Mouse (Mus musculus): ENCODE data around the gene Zfp346. TPM values are rescaled to one million over a fixed set of nuclear protein-coding genes. Genes with fewer than 3 reads are reported as not detected.

Gene Zfp346
- polyA plus RNA-seq, 1 experiment from 2014 or later, result 21.5 TPM

GRCm38 (mm10) chr13:55102366-55102765 lies 2.7 kb upstream of the Zfp346 start:
- Histone ChIP-seq H3K36me3 (peaks cover under 1% of the 10 kb centered on the region; the same call in 1 of the 2 replicates), H3K4me2 (no peak overlapping the region), H3K9me3 (replicated peaks) (no peaks in the 10 kb centered on the region), H3K9ac (no peak overlapping the region), H3K4me1 (peaks cover 23% of the 10 kb centered on the region), H3K27ac (no peak overlapping the region), H3K4me3 (replicated peaks) (no peak overlapping the region), H3K27me3 (no peaks in the 10 kb centered on the region)
- no peak for ATAC-seq (replicated peaks; ENCODE audit: low FRiP score)
- 93% methylated on average over 3 of the region's 3 CpGs for WGBS

- H3K36me3 ChIP-seq, result peaks cover 10% of the 10 kb centered on the region
- H3K27me3 ChIP-seq, result no peaks in the 10 kb centered on the region
- no peaks in the 10 kb centered on the region for H3K9me3 ChIP-seq (replicated peaks)
- no peak overlapping the region for H3K4me3 ChIP-seq (replicated peaks)
- 76% methylated on average over 2 of the region's 2 CpGs for WGBS
- H3K27ac ChIP-seq, result no peak overlapping the region
- H3K4me1 ChIP-seq, result peaks cover 23% of the 10 kb centered on the region
- ATAC-seq (replicated peaks; ENCODE audit: low FRiP score), result no peak
- no peak overlapping the region for H3K4me2 ChIP-seq
- H3K9ac ChIP-seq, result no peak overlapping the region
These were observed 1.8 kb upstream of the Zfp346 start for GRCm38 (mm10) chr13:55103351-55103750.

- Histone ChIP-seq H3K27me3 (no peaks in the 10 kb centered on the region), H3K9me3 (replicated peaks) (no peaks in the 10 kb centered on the region), H3K9ac (peak overlapping the region; percentile 79), H3K4me1 (peaks cover 13% of the 10 kb centered on the region), H3K27ac (peak overlapping the region; percentile 92), H3K4me3 (replicated peaks) (peak overlapping the region; percentile 91), H3K4me2 (peak overlapping the region; percentile 76), H3K36me3 (peaks cover 19% of the 10 kb centered on the region)
- ATAC-seq (replicated peaks; ENCODE audit: low FRiP score), result no peak
- WGBS, result 18% methylated on average over 8 of the region's 8 CpGs
These were observed 1.0 kb downstream of the Zfp346 start for GRCm38 (mm10) chr13:55105953-55106691.

GRCm38 (mm10) chr13:55107116-55107515 lies 2.0 kb downstream of the Zfp346 start:
- no peak overlapping the region for H3K9ac ChIP-seq

GRCm38 (mm10) chr13:55107694-55108093 lies 2.6 kb downstream of the Zfp346 start:
- H3K36me3 ChIP-seq, result peaks cover 27% of the 10 kb centered on the region
- no peaks in the 10 kb centered on the region for H3K27me3 ChIP-seq
- H3K4me2 ChIP-seq, result no peak overlapping the region
- no peaks in the 10 kb centered on the region for H3K9me3 ChIP-seq (replicated peaks)
- peaks cover 13% of the 10 kb centered on the region for H3K4me1 ChIP-seq
- no peak overlapping the region for H3K4me3 ChIP-seq (replicated peaks)
- no peak overlapping the region for H3K27ac ChIP-seq
- WGBS, result 88% methylated on average over 8 of the region's 8 CpGs
- H3K9ac ChIP-seq, result no peak overlapping the region
- ATAC-seq (replicated peaks; ENCODE audit: low FRiP score), result no peak

More at GRCm38 (mm10) chr13:55107116-55107515, 2.0 kb downstream of the Zfp346 start:
- no peaks in the 10 kb centered on the region for H3K9me3 ChIP-seq (replicated peaks)
- no peak overlapping the region for H3K4me3 ChIP-seq (replicated peaks)
- H3K4me2 ChIP-seq, result no peak overlapping the region
- H3K4me1 ChIP-seq, result peaks cover 13% of the 10 kb centered on the region
- no peak overlapping the region for H3K27ac ChIP-seq
- 91% methylated on average over 4 of the region's 4 CpGs for WGBS
- peaks cover 23% of the 10 kb centered on the region for H3K36me3 ChIP-seq
- no peaks in the 10 kb centered on the region for H3K27me3 ChIP-seq
- ATAC-seq (replicated peaks; ENCODE audit: low FRiP score), result no peak

GRCm38 (mm10) chr13:55114375-55114774 lies 9.3 kb downstream of the Zfp346 start:
- no peak overlapping the region for H3K4me3 ChIP-seq (replicated peaks)
- H3K27ac ChIP-seq, result no peak overlapping the region
- ATAC-seq (replicated peaks; ENCODE audit: low FRiP score), result no peak
- WGBS, result 84% methylated on average over 6 of the region's 6 CpGs
- H3K27me3 ChIP-seq, result no peaks in the 10 kb centered on the region
- peaks cover 72% of the 10 kb centered on the region for H3K36me3 ChIP-seq
- no peak overlapping the region for H3K9ac ChIP-seq
- H3K9me3 ChIP-seq (replicated peaks), result no peaks in the 10 kb centered on the region
- H3K4me2 ChIP-seq, result no peak overlapping the region
- no peaks in the 10 kb centered on the region for H3K4me1 ChIP-seq

- WGBS, result 90% methylated on average over 6 of the region's 6 CpGs
- no peak overlapping the region for H3K9ac ChIP-seq
- no peaks in the 10 kb centered on the region for H3K9me3 ChIP-seq (replicated peaks)
- no peaks in the 10 kb centered on the region for H3K4me1 ChIP-seq
- ATAC-seq (replicated peaks; ENCODE audit: low FRiP score), result no peak
- H3K36me3 ChIP-seq, result peaks cover 78% of the 10 kb centered on the region
- H3K4me2 ChIP-seq, result no peak overlapping the region
- H3K27me3 ChIP-seq, result no peaks in the 10 kb centered on the region
- H3K4me3 ChIP-seq (replicated peaks), result no peak overlapping the region
- no peak overlapping the region for H3K27ac ChIP-seq
These were observed 19.8 kb downstream of the Zfp346 start for GRCm38 (mm10) chr13:55124903-55125302.

- no peak within 1 kb of the TSS for H3K9ac ChIP-seq
- peaks cover 6% of the 10 kb centered on the region; the same call in 1 of the 2 replicates for H3K4me1 ChIP-seq
- no peak within 1 kb of the TSS for H3K4me3 ChIP-seq (replicated peaks)
- H3K4me2 ChIP-seq, result no peak within 1 kb of the TSS
- no peaks in the 10 kb centered on the region for H3K9me3 ChIP-seq (replicated peaks)
- WGBS, result 94% methylated on average over 2 of the region's 2 CpGs
- no peak for ATAC-seq (replicated peaks; ENCODE audit: low FRiP score)
- no peaks in the 10 kb centered on the region for H3K27me3 ChIP-seq
- peaks cover 46% of the 10 kb centered on the region for H3K36me3 ChIP-seq
- H3K27ac ChIP-seq, result no peak within 1 kb of the TSS
These were observed 28.3 kb downstream of the Zfp346 start, which contains the start of gene Gm17617 for GRCm38 (mm10) chr13:55133448-55133847. Gene Gm17617 (minus strand): TSS chr13:55133548.

GRCm38 (mm10) chr13:55135382-55135781 lies 30.3 kb downstream of the Zfp346 start:
- no peaks in the 10 kb centered on the region for H3K27me3 ChIP-seq
- H3K9ac ChIP-seq, result no peak overlapping the region
- peaks cover 29% of the 10 kb centered on the region for H3K36me3 ChIP-seq
- 7% methylated on average over 5 of the region's 5 CpGs for WGBS
- no peak overlapping the region for H3K27ac ChIP-seq
- no peak overlapping the region for H3K4me2 ChIP-seq
- ATAC-seq (replicated peaks; ENCODE audit: low FRiP score), result no peak
- H3K4me3 ChIP-seq (replicated peaks), result no peak overlapping the region
- H3K9me3 ChIP-seq (replicated peaks), result no peaks in the 10 kb centered on the region
- H3K4me1 ChIP-seq, result peaks cover 6% of the 10 kb centered on the region; the same call in 1 of the 2 replicates

GRCm38 (mm10) chr13:55140271-55140670 lies 35.2 kb downstream of the Zfp346 start:
- no peak overlapping the region for H3K4me3 ChIP-seq (replicated peaks)
- H3K36me3 ChIP-seq, result no peaks in the 10 kb centered on the region
- no peak overlapping the region for H3K27ac ChIP-seq
- no peak for ATAC-seq (replicated peaks; ENCODE audit: low FRiP score)
- H3K27me3 ChIP-seq, result no peaks in the 10 kb centered on the region
- no peak overlapping the region for H3K4me2 ChIP-seq
- WGBS, result 77% methylated on average over 2 of the region's 2 CpGs
- peaks cover 6% of the 10 kb centered on the region; the same call in 1 of the 2 replicates for H3K4me1 ChIP-seq
- no peak overlapping the region for H3K9ac ChIP-seq
- H3K9me3 ChIP-seq (replicated peaks), result no peaks in the 10 kb centered on the region

GRCm38 (mm10) chr13:55152621-55153415 lies 47.7 kb downstream of the Zfp346 start, which contains the start of gene Fgfr4:
Gene Fgfr4 (plus strand): TSS chr13:55152640.
- 2% methylated on average over 68 of the region's 68 CpGs for WGBS
- ATAC-seq (replicated peaks; ENCODE audit: low FRiP score), result peak; percentile 89
- H3K4me3 ChIP-seq (replicated peaks), result peak within 1 kb of the TSS; percentile 69

GRCm38 (mm10) chr13:55153951-55154350 lies 48.8 kb downstream of the Zfp346 start:
- no peaks in the 10 kb centered on the region for H3K9me3 ChIP-seq (replicated peaks)
- H3K4me2 ChIP-seq, result peak overlapping the region; percentile 94
- no peak overlapping the region for H3K9ac ChIP-seq
- H3K4me3 ChIP-seq (replicated peaks), result peak overlapping the region; percentile 69; the same call in 1 of the 2 replicates
- peaks cover 19% of the 10 kb centered on the region; the same call in 1 of the 2 replicates for H3K4me1 ChIP-seq
- peaks cover 21% of the 10 kb centered on the region for H3K27me3 ChIP-seq
- peaks cover 14% of the 10 kb centered on the region for H3K36me3 ChIP-seq
- ATAC-seq (replicated peaks; ENCODE audit: low FRiP score), result no peak
- peak overlapping the region; percentile 96; the same call in 1 of the 2 replicates for H3K27ac ChIP-seq
- WGBS, result 86% methylated on average over 5 of the region's 5 CpGs

More at GRCm38 (mm10) chr13:55152621-55153415, 47.7 kb downstream of the Zfp346 start, which contains the start of gene Fgfr4:
- Histone ChIP-seq H3K4me2 (peak within 1 kb of the TSS; percentile 94), H3K4me1 (peaks cover 19% of the 10 kb centered on the region; the same call in 1 of the 2 replicates), H3K27me3 (peaks cover 21% of the 10 kb centered on the region), H3K27ac (peak within 1 kb of the TSS; percentile 96), H3K36me3 (peaks cover 10% of the 10 kb centered on the region; the same call in 1 of the 2 replicates), H3K9me3 (replicated peaks) (no peaks in the 10 kb centered on the region), H3K9ac (peak within 1 kb of the TSS; percentile 55; the same call in 1 of the 2 replicates)

Measured in kidney, embryonic 15.5 days (tissue).